Mouse (Mus musculus) heart, embryonic 12.5 days (tissue): ENCODE measurements around the gene Ucp3. TPM values are rescaled to one million over a fixed set of nuclear protein-coding genes. Genes with fewer than 3 reads are reported as not detected.
"Not testable (repeated sequence)": the region's sequence is repeated elsewhere in the genome, so short reads cannot be mapped to it uniquely, and the experiment has no call there.

Source experiments
- ATAC-seq: fragments of 200-750 bp; cut with Nextera tagmentation; 2 replicates; pipeline ENCODE4 v1.8.0; 2017; ENCODE audit warnings: moderate TSS enrichment, moderate library complexity; ENCODE audit not compliant: insufficient number of reproducible peaks, low FRiP score
- H3K27ac ChIP-seq: fragments of 300-500 bp; sonication (generic); 2 replicates; pipeline ENCODE4 v1.5.1; 2016; ENCODE audit warnings: mild to moderate bottlenecking, moderate library complexity; ENCODE audit not compliant: poor library complexity, severe bottlenecking
- H3K27me3 ChIP-seq: fragments of 300-500 bp; sonication (generic); replicated peaks from 2 replicates; pipeline ENCODE4 v1.6.1; 2016; ENCODE audit warnings: mild to moderate bottlenecking, moderate library complexity
- H3K36me3 ChIP-seq: fragments of 300-500 bp; sonication (generic); 2 replicates; pipeline ENCODE4 v1.6.1; 2016; ENCODE audit warnings: mild to moderate bottlenecking, moderate library complexity
- H3K4me1 ChIP-seq: fragments of 300-500 bp; sonication (generic); replicated peaks from 2 replicates; pipeline ENCODE4 v1.6.1; 2016; ENCODE audit warnings: mild to moderate bottlenecking
- H3K4me2 ChIP-seq: fragments of 300-500 bp; sonication (generic); 2 replicates; pipeline ENCODE4 v1.6.1; 2016; ENCODE audit warnings: mild to moderate bottlenecking, moderate library complexity
- H3K4me3 ChIP-seq: fragments of 300-500 bp; sonication (generic); 2 replicates; pipeline ENCODE4 v1.5.1; 2016; ENCODE audit warnings: mild to moderate bottlenecking
- H3K9ac ChIP-seq: fragments of 300-500 bp; sonication (generic); 2 replicates; pipeline ENCODE4 v1.6.1; 2016; ENCODE audit warnings: mild to moderate bottlenecking, moderate library complexity
- H3K9me3 ChIP-seq: fragments of 300-500 bp; sonication (generic); replicated peaks from 2 replicates; pipeline ENCODE4 v1.6.1; 2016; ENCODE audit warnings: mild to moderate bottlenecking, moderate library complexity
- WGBS: fragments of 180-500 bp; shearing (Covaris S2); methylation state at CpG from one replicate; pipeline ENCODE4 v1.1.7; 2016; 5-methylcytosine and 5-hydroxymethylcytosine counted together
- polyA plus RNA-seq: library from polyadenylated mRNA; unstranded; fragments of >200 nt; fragmentation: Nextera tagmentation; extraction: Ambion mirVana; gene quantifications from 2 replicates; pipeline ENCODE4 v1.2.1, GENCODE M21; 2016

Ucp3 gene
- polyA plus RNA-seq, 1 experiment from 2014 or later = 0.20 TPM

DNA sequence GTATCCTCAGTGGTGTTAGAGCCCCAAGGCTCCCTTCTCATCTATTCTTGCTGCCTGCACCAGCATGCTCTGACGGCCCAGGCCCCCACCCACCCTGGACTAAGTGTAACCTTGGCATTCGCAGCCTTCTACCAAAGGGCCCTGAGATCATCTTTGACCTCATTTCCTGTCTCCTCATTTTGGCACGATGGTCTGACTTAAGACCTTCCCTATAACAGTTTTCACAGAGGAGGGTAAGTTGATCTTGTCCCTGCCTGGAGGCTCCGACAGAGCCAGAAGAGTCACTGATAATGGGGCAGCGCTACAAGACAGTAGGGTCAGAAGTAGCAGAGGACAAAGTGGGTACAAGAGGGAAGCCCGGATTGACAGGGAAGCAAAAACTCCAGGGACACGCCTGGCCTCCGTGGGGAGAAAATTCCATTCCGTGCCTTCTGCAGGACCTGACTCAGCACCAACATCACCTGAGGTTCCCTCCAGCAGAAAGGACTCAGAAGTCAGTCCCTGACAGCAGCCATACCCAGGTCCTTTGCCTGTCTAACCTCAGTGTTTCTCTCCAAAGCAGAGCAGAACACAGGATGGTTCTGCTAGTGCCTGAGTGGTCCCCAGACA, 1.2 kb downstream of the Ucp3 start:
- Histone ChIP-seq H3K4me2 (no peak overlapping the region), H3K4me1 (peaks cover 33% of the 10 kb centered on the region), H3K36me3 (peaks cover 12% of the 10 kb centered on the region), H3K9me3 (no peaks in the 10 kb centered on the region), H3K4me3 (no peak overlapping the region), H3K27me3 (0 out of 2 replicates have a peak, but pooled peaks cover 3% of the 10 kb centered on the region), H3K9ac (no peak overlapping the region), H3K27ac (no peak overlapping the region)
- ATAC-seq = no peak
- WGBS = 52% methylated on average over 9 of the region's 9 CpGs

- no peaks in the 10 kb centered on the region for H3K9me3 ChIP-seq
- H3K9ac ChIP-seq = no peak overlapping the region
- no peak overlapping the region for H3K27ac ChIP-seq
- WGBS = 10% methylated on average over 1 of the region's 1 CpGs
- H3K4me3 ChIP-seq = no peak overlapping the region
- peaks cover 7% of the 10 kb centered on the region for H3K36me3 ChIP-seq
- ATAC-seq = no peak
- H3K4me1 ChIP-seq = peaks cover 26% of the 10 kb centered on the region
- H3K27me3 ChIP-seq = 0 out of 2 replicates have a peak, but pooled peaks cover 9% of the 10 kb centered on the region
- no peak overlapping the region for H3K4me2 ChIP-seq
Measured at GRCm38 (mm10) chr7:100474680-100475079, 1.9 kb downstream of the Ucp3 start.

DNA sequence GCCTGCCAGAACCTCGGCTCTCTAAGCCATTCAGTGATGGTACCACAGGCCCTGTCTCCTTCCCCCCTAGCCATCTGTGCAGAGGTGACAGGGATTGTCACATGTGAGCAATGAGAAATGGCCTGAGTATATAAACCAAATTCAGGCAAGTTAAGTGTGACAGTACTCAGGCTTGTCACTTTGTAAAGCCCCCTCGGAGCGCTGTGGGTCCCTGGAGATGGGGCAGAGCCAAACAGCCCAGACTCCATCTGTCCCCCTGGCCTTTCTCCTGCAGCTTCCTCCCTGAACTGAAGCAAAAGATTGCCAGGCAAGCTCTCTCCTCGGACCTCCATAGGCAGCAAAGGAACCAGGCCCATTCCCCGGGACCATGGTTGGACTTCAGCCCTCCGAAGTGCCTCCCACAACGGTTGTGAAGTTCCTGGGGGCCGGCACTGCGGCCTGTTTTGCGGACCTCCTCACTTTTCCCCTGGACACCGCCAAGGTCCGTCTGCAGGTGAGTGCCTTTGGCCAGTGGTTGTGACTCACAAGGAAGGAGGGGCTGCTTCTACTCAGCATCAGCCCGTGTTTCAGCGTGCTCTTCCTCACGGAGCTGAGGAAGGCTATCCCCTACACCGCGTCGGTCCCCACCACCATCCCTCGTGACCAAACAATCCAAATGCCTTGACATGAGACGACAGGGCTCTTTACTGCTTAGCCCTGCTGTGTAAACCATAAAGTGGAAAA, 6.5 kb downstream of the Ucp3 start:
- 75% methylated on average over 20 of the region's 20 CpGs for WGBS
- Histone ChIP-seq H3K4me2 (no peak overlapping the region), H3K4me3 (no peak overlapping the region), H3K36me3 (no peaks in the 10 kb centered on the region), H3K9ac (no peak overlapping the region), H3K9me3 (no peaks in the 10 kb centered on the region), H3K27ac (no peak overlapping the region), H3K27me3 (peaks cover 12% of the 10 kb centered on the region; the same call in 1 of the 2 replicates), H3K4me1 (peaks cover 6% of the 10 kb centered on the region)
- ATAC-seq = no peak

- peak; percentile 39; the same call in 1 of the 2 replicates for ATAC-seq
- 56% methylated on average over 15 of the region's 15 CpGs for WGBS
Measured at GRCm38 (mm10) chr7:100479823-100480164, 7.0 kb downstream of the Ucp3 start.

GRCm38 (mm10) chr7:100480175-100480574, 7.4 kb downstream of the Ucp3 start:
- 71% methylated on average over 17 of the region's 17 CpGs for WGBS
- H3K36me3 ChIP-seq = no peaks in the 10 kb centered on the region
- 0 out of 2 replicates have a peak, but pooled peaks have one; percentile 45 for ATAC-seq
- H3K4me2 ChIP-seq = peak overlapping the region; percentile 21; the same call in 1 of the 2 replicates
- H3K27me3 ChIP-seq = peaks cover 12% of the 10 kb centered on the region; the same call in 1 of the 2 replicates
- no peaks in the 10 kb centered on the region; the same call in 1 of the 2 replicates for H3K4me1 ChIP-seq
- 0 out of 2 replicates have a peak overlapping the region, but pooled peaks have one; percentile 48 for H3K9ac ChIP-seq
- no peaks in the 10 kb centered on the region for H3K9me3 ChIP-seq
- no peak overlapping the region for H3K4me3 ChIP-seq
- no peak overlapping the region for H3K27ac ChIP-seq

More at GRCm38 (mm10) chr7:100479823-100480164, 7.0 kb downstream of the Ucp3 start:
- Histone ChIP-seq H3K4me1 (peaks cover 3% of the 10 kb centered on the region), H3K9me3 (no peaks in the 10 kb centered on the region), H3K27me3 (peaks cover 12% of the 10 kb centered on the region; the same call in 1 of the 2 replicates), H3K9ac (0 out of 2 replicates have a peak overlapping the region, but pooled peaks have one; percentile 48), H3K27ac (no peak overlapping the region), H3K4me3 (no peak overlapping the region), H3K4me2 (peak overlapping the region; percentile 21; the same call in 1 of the 2 replicates), H3K36me3 (no peaks in the 10 kb centered on the region)

DNA sequence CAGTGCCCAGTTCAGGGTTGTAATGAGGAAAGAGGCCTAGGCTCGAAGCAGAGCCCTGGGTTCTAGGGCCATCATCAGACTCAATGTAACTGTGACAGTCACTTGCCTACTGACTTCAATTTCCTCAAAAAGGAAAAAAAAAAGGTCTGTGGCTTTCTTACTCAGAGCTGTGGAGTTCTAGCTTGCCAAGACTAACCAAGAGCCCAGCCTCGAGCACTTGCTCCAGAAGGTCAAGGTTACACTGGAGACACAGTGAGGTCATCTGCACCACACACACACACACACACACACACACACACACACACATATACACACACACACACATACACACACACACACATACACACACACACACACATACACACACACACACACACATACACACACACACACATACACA, 9.3 kb downstream of the Ucp3 start:
- H3K27ac ChIP-seq, H3K4me3 ChIP-seq, H3K4me2 ChIP-seq, H3K9me3 ChIP-seq, H3K4me1 ChIP-seq, H3K36me3 ChIP-seq, H3K9ac ChIP-seq, ATAC-seq: not testable (repeated sequence)
- WGBS = 76% methylated on average over 2 of the region's 2 CpGs
- H3K27me3 ChIP-seq = peaks cover 12% of the 10 kb centered on the region; the same call in 1 of the 2 replicates

DNA sequence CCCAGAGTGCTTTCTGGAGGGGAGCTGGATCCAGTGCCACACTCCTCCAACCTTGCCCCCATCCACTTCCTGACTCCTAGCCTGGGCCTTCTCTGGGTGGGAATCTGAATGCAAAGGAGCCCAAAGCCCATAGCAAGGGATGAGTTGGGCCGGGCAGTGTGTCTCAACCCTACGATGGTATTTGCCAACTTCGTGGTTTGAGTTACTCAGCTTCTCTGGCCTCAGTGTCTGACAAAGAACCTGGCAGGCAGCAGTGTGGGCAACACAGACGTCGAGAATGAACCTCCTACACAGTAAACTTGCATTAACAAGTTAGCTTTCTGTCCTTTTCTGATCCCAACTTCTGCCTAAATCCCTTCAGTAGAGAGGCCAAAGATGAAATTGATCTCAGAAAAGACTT, 11.7 kb downstream of the Ucp3 start:
- Histone ChIP-seq H3K4me3 (no peak overlapping the region), H3K27me3 (peaks cover 4% of the 10 kb centered on the region; the same call in 1 of the 2 replicates), H3K4me1 (peaks cover 7% of the 10 kb centered on the region), H3K9ac (no peak overlapping the region), H3K27ac (no peak overlapping the region), H3K36me3 (no peaks in the 10 kb centered on the region), H3K4me2 (no peak overlapping the region), H3K9me3 (no peaks in the 10 kb centered on the region)
- no peak for ATAC-seq
- WGBS = 81% methylated on average over 5 of the region's 5 CpGs

DNA sequence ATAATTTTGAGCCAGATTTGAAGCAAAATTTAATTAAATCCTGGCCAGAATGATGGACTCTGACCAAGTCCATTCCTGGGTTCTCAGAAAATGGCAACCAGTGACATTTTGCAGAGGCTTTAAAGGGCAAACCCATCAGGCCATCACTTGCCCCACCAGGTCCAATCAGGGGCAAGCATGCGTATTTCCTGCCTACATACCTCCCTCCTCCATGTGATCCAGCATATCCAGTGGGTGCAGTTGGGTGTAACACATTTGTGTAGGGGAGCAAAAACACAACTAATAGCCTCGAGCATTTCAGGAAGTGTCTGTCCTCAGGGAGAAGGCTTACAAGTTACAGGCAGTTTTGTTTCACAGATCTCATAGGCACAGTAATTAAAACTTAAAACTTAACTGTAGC, 14.5 kb downstream of the Ucp3 start:
- WGBS = 60% methylated on average over 2 of the region's 2 CpGs

DNA sequence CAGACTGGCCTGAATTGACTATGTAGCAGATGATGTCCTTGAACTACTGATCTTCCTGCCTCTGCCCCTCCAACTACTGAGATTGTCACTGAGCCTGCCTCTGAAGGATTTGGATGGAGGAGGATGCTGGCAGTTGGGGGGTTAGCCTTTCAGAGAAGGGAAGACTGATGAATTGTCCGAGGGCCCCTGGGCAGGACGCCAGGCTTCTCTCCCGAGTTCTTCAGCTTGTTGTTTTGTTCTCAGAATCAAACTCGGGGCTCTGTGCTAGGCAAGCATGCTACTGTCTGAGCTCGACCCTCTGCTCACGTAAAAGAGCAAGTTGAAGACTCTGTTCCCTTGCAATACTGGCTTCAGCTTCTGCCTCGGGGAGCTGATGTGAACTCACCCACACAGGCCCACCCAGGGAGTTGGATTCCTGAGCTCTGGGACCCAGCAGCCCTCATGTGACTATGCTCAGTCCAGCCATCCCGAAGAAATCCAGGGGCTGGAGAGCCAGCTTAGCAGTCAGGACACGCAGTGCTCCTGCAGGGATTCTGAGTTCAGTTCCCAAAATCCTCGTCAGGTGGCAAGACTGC, 15.8 kb downstream of the Ucp3 start:
- Histone ChIP-seq H3K36me3 (no peaks in the 10 kb centered on the region), H3K4me1 (peaks cover 18% of the 10 kb centered on the region), H3K4me3 (no peak overlapping the region), H3K27ac (no peak overlapping the region), H3K9ac (no peak overlapping the region), H3K27me3 (no peaks in the 10 kb centered on the region), H3K4me2 (no peak overlapping the region), H3K9me3 (no peaks in the 10 kb centered on the region)
- 36% methylated on average over 10 of the region's 10 CpGs for WGBS
- no peak for ATAC-seq

More for the DNA sequence above, 14.5 kb downstream of the Ucp3 start:
- Histone ChIP-seq H3K9ac (no peak overlapping the region), H3K9me3 (no peaks in the 10 kb centered on the region), H3K4me3 (no peak overlapping the region), H3K4me1 (peaks cover 9% of the 10 kb centered on the region), H3K27ac (no peak overlapping the region), H3K27me3 (no peaks in the 10 kb centered on the region), H3K4me2 (no peak overlapping the region), H3K36me3 (no peaks in the 10 kb centered on the region)
- no peak for ATAC-seq

- H3K4me1 ChIP-seq = peaks cover 51% of the 10 kb centered on the region
- peak overlapping the region; percentile 56 for H3K4me3 ChIP-seq
- ATAC-seq = peak; percentile 66
Measured at GRCm38 (mm10) chr7:100492391-100493116, 19.8 kb downstream of the Ucp3 start.

More at GRCm38 (mm10) chr7:100492391-100493116, 19.8 kb downstream of the Ucp3 start:
- Histone ChIP-seq H3K9me3 (no peaks in the 10 kb centered on the region), H3K36me3 (peaks cover 14% of the 10 kb centered on the region), H3K27me3 (no peaks in the 10 kb centered on the region), H3K4me2 (peak overlapping the region; percentile 92), H3K27ac (peak overlapping the region; percentile 79), H3K9ac (peak overlapping the region; percentile 68)
- WGBS = 2% methylated on average over 36 of the region's 36 CpGs
